Comparison of ENCODE assay signal across 8 mouse cellular contexts in the genomic region with DNA sequence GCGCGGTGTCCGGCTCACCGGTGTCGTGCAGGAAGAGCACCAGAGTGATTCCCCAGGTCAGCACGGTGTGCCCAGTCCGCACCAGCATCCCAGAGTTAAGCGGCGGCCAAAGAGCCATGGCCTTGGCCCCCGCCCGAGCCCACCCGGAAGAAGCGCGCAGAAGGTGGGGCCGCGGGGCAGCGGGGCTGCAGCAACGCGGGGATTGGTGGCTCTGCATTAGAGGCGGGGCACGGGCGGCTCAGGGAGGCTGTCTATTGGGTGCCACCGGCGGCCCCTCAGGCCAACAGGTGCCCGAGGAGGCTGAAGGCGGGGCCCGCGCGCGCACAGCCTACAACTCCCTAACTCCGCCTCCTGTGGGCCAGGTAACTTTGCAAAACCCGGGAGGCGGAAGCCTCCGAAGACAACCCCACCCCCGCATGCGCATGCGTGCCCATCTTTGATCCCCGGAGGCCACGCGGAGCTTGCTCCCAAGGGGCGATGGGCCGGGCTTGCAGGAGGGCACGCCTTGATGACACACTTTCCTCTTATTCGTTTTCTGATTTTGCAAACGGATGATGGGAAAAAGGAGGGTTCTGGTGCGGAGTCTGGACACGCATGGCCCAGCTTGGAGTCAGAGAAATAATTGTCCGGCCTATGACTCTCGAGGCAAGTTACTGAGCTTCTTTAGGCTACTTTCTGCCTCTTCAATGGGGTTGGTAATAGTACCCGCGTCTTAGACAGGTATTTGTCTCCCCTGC. TPM values are rescaled to one million over a fixed set of nuclear protein-coding genes. Genes with fewer than 3 reads are reported as not detected.
A peak's percentile ranks its signal among the peaks of the same experiment; 100 is the strongest.
DNase-seq lines count a peak whose midpoint lies in the region; ATAC-seq and TF ChIP-seq lines count a peak whose summit lies in the region.

TSS of gene Zdhhc12 (minus strand) at position 178 of the 737 bp plus-strand sequence.

- peak within 1 kb of the TSS; percentile 63 for H3K4me3 ChIP-seq in embryonic facial prominence, embryonic 14.5 days (ENCODE audit: low read depth, low read length)
- H3K4me3 ChIP-seq in heart, adult 2 months, result peak within 1 kb of the TSS; percentile 76
- H3K4me3 ChIP-seq in limb, embryonic 13.5 days, result peak within 1 kb of the TSS; percentile 68
- H3K4me3 ChIP-seq in midbrain, embryonic 16.5 days (ENCODE audit: low read depth, low read length), result peak within 1 kb of the TSS; percentile 65

- WGBS in embryonic facial prominence, embryonic 14.5 days, result under 1% methylated on average over 26 of the region's 51 CpGs
- WGBS in heart, adult 2 months, result under 1% methylated on average over 51 of the region's 51 CpGs
- under 1% methylated on average over 51 of the region's 51 CpGs for WGBS in limb, embryonic 13.5 days
- WGBS in midbrain, embryonic 16.5 days, result 0% methylated on average over 49 of the region's 51 CpGs

- peaks cover 7% of the 10 kb centered on the region; the same call in 1 of the 2 replicates for H3K4me1 ChIP-seq in embryonic facial prominence, embryonic 14.5 days (ENCODE audit: control insufficient read depth, insufficient read depth, low read length)
- H3K4me1 ChIP-seq in heart, adult 2 months (ENCODE audit: control insufficient read depth, insufficient read depth, low read length), result no peaks in the 10 kb centered on the region
- H3K4me1 ChIP-seq in limb, embryonic 13.5 days, result peaks cover 19% of the 10 kb centered on the region
- peaks cover 12% of the 10 kb centered on the region for H3K4me1 ChIP-seq in midbrain, embryonic 16.5 days (ENCODE audit: control insufficient read depth, insufficient read depth, low read length)

- intact Hi-C loops in heart, adult 2 months (cut with DNase I), result loop anchor here (1.0 kb wide), 1 partner anchor 15 kb away; no protein-coding TSS in a partner anchor

- peak within 1 kb of the TSS; percentile 80 for H3K4me2 ChIP-seq in embryonic facial prominence, embryonic 14.5 days (ENCODE audit: low read depth, low read length)
- H3K4me2 ChIP-seq in limb, embryonic 13.5 days (replicated peaks), result peak within 1 kb of the TSS; percentile 80
- peak within 1 kb of the TSS; percentile 93 for H3K4me2 ChIP-seq in midbrain, embryonic 16.5 days (ENCODE audit: low read length)

- H3K27me3 ChIP-seq in embryonic facial prominence, embryonic 14.5 days (replicated peaks; ENCODE audit: control insufficient read depth, insufficient read depth, low read length), result no peaks in the 10 kb centered on the region
- H3K27me3 ChIP-seq in heart, adult 2 months (ENCODE audit: control insufficient read depth, insufficient read depth, low read length), result no peaks in the 10 kb centered on the region
- H3K27me3 ChIP-seq in limb, embryonic 13.5 days, result no peaks in the 10 kb centered on the region
- H3K27me3 ChIP-seq in midbrain, embryonic 16.5 days (ENCODE audit: control insufficient read depth, insufficient read depth, low read depth, low read length), result no peaks in the 10 kb centered on the region

- peak within 1 kb of the TSS; percentile 49 for H3K27ac ChIP-seq in embryonic facial prominence, embryonic 14.5 days (replicated peaks; ENCODE audit: low read depth, low read length)
- H3K27ac ChIP-seq in heart, adult 2 months, result peak within 1 kb of the TSS; percentile 86
- peak within 1 kb of the TSS; percentile 52; the same call in 1 of the 2 replicates for H3K27ac ChIP-seq in limb, embryonic 13.5 days
- H3K27ac ChIP-seq in midbrain, embryonic 16.5 days (ENCODE audit: low read length), result peak within 1 kb of the TSS; percentile 57

- peak; percentile 20; the same call in 1 of the 2 replicates for TF ChIP-seq CTCF in heart, adult 2 months (IDR thresholded peaks at IDR 0.05)

- peak; percentile 60 for TF ChIP-seq POLR2A in heart, adult 2 months (IDR thresholded peaks at IDR 0.05; ENCODE audit: insufficient read depth, low read depth, low read length)

- TF ChIP-seq EP300 in heart, adult 2 months (IDR thresholded peaks at IDR 0.05; ENCODE audit: insufficient read depth, low read depth, low read length), result no peak

- H3K79me2 ChIP-seq in heart, adult 2 months (replicated peaks; ENCODE audit: control insufficient read depth, insufficient read depth, low read length), result no peaks in the 10 kb centered on the region

- ATAC-seq in embryonic facial prominence, embryonic 14.5 days (ENCODE audit: low read depth), result peak; percentile 98
- peak; percentile 98 for ATAC-seq in limb, embryonic 13.5 days (ENCODE audit: low FRiP score, low read depth)
- ATAC-seq in midbrain, embryonic 16.5 days, result peak; percentile 97

- peak within 1 kb of the TSS; percentile 73 for H3K9ac ChIP-seq in embryonic facial prominence, embryonic 14.5 days (ENCODE audit: low read depth, low read length)
- H3K9ac ChIP-seq in heart, adult 2 months (ENCODE audit: low read depth, low read length), result peak within 1 kb of the TSS; percentile 57
- H3K9ac ChIP-seq in limb, embryonic 13.5 days, result peak within 1 kb of the TSS; percentile 69
- peak within 1 kb of the TSS; percentile 71 for H3K9ac ChIP-seq in midbrain, embryonic 16.5 days (ENCODE audit: low read depth, low read length)

- peak; percentile 96 for DNase-seq in 3T3-L1 (ENCODE audit: low read depth, low spot score)
- DNase-seq in adrenal gland, postnatal 4 days (ENCODE audit: low spot score in 2 of 2), result peak; percentile 81 to 92
- DNase-seq in embryonic facial prominence, embryonic 14.5 days (ENCODE audit: low spot score), result peak; percentile 98
- DNase-seq in heart, adult 2 months, result peak; percentile 90 to 96
- DNase-seq in kidney, adult 8-10 months, result peak; percentile 98
- peak; percentile 84 to 96 for DNase-seq in spleen, postnatal 10 days (ENCODE audit: low spot score in 2 of 2)

- no peaks in the 10 kb centered on the region for H3K9me3 ChIP-seq in embryonic facial prominence, embryonic 14.5 days (ENCODE audit: control insufficient read depth, low read length)
- no peaks in the 10 kb centered on the region for H3K9me3 ChIP-seq in limb, embryonic 13.5 days
- H3K9me3 ChIP-seq in midbrain, embryonic 16.5 days (replicated peaks; ENCODE audit: control insufficient read depth, low read length, poor library complexity, severe bottlenecking), result no peaks in the 10 kb centered on the region

- H3K36me3 ChIP-seq in embryonic facial prominence, embryonic 14.5 days (ENCODE audit: control insufficient read depth, insufficient read depth, low read length), result peaks cover 36% of the 10 kb centered on the region
- H3K36me3 ChIP-seq in heart, adult 2 months (ENCODE audit: control insufficient read depth, insufficient read depth, low read length), result no peaks in the 10 kb centered on the region
- peaks cover 49% of the 10 kb centered on the region for H3K36me3 ChIP-seq in limb, embryonic 13.5 days
- H3K36me3 ChIP-seq in midbrain, embryonic 16.5 days (ENCODE audit: control insufficient read depth, insufficient read depth, low read length), result peaks cover 6% of the 10 kb centered on the region; the same call in 1 of the 2 replicates

RNA-seq across cellular contexts. Expression of gene Zdhhc12, which starts in this region (rescaled TPM):
- 10 to 100 TPM; 17.5 to 18.5 TPM for total RNA-seq in adrenal gland, postnatal 4 days (2021)
- polyA plus RNA-seq in embryonic facial prominence, embryonic 14.5 days (2014; fragmentation: Nextera tagmentation; extraction: Ambion mirVana), result 26.1 and 28.9 TPM in 2 replicates
- total RNA-seq in heart, adult 2 months (2021), result 1 to 10 TPM; 2.8 to 3.6 TPM
- 10.3 and 15.8 TPM in 2 replicates for polyA plus RNA-seq in heart, adult 2 months (2012; rRNA removed)
- 25.3 and 27.9 TPM in 2 replicates for polyA plus RNA-seq in limb, embryonic 13.5 days (2015; fragmentation: Nextera tagmentation; extraction: Ambion mirVana)
- polyA plus RNA-seq in midbrain, embryonic 16.5 days (2015; fragmentation: Nextera tagmentation; extraction: Ambion mirVana), result 21.1 and 26.9 TPM in 2 replicates

Comparison
In these comparisons a context has a peak if more than half of its experiments do, and no peak if none do; other contexts are left out.
1. Peak in every context shown above with its lines: DNase-seq, ATAC-seq, H3K4me3 ChIP-seq and H3K27ac ChIP-seq.